Mouse (Mus musculus): ENCODE measurements at regions not wholly inside any gene's neighbourhood (a gene's known extent, or its start where the extent isn't known, plus 50 kb on each side); places are given as distances from the start of the nearest gene placed in this dataset.

DNA sequence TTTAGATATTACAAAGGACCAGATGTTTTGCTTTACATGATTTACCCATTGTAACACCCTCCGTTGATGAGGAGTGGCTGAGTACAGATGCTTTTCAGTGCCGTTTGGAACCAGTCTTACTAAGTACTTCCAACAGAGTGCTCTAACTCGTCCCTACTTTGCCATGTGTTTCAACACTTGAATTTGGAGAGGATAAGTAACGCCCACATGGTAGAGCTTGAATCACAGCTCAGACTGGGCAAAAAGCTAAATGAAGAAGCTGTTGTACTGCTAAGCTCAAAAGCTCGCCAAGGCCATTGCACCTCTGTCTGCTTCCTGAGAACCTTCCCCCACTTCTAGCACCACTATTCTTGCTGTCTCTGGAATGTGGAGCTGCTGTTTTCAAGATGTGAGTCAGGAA, 471.1 kb downstream of the Nfib start:
- no peak for DNase-seq (ENCODE audit: low spot score in 2 of 2)

DNA sequence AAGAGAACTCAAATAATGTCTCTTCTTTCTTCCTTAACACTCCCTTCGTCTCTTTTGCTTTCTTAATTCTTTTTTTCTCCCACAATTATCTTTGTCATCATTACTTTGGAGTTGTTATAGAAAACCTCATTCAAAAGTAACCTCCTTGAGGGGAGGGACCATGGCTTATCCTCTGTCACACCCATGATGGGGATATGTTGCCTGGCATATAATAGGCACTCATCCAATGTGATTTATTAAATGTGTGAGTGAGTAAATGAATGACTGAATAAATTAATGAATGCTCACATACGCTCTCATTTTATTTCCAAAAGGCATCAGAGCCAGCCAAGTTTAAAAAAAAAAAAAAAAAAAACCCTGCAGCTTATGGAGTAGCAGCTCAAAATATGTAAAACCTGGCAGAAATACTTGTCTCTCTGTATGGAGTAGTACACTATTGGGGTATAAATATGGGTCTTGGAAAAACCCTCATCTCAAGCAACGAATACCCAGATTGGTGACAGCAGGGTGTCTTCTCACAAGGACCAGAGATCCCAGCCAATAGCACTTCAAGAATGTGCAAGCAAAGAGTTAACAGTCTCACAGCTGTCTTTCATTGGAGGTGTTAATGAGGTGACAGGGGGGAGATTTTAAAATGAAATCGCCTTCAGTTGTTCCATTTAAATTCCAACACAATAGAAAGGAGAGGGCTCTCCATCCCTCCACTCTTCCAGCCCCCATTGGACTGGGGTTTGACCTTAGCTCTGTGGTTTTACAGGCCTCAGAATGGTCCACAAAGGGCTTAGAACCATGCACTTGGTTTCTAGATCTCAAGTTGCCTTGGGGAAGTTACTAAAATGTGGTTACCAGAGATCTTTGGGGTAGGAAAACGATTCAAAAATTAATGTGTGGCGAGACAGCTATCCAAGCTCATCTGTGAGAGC, 479.1 kb downstream of the Nfib start:
- no peak for DNase-seq (ENCODE audit: low spot score in 2 of 2)

DNA sequence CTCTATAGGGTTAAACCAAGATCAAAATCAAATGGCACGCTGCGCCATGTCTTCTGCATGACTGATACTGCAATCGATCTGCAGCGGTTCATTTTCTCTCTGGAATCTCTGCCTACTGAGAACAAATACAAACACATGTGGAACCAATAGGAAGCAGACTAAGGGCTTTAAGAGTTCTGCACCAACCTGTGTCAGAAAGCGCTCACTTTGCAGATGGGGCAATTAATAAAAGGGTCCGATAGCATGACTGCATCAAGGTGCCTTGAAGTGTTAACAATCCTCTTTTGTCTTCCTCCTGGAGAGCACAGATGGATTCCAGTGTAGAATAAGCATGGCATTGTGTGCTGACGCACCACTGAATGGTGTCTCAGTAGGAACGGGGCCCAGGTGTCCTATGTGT, 484.8 kb downstream of the Nfib start:
- DNase-seq (ENCODE audit: low spot score in 2 of 2), result no peak

- DNase-seq (ENCODE audit: low spot score in 2 of 2), result no peak
Measured at GRCm38 (mm10) chr4:82220120-82220714, 485.3 kb downstream of the Nfib start.

DNA sequence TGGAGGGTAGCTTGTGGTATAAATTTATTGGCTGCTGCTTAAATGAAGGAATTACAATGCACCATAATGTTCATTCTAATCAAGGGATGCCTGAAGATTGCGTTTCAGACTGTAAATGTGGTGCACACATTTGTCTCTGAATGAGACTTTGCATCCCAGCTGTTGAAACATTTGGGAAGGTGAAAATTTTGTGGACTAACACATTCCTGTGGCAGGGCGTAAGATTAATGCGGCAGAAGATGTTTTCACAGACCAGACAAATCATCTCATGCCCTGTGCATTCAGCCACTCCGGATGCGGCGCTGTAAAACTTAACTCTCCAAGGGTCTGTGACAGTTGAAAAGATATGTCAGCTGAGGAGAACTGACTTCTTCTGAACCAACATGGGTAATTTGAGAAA, 486.9 kb downstream of the Nfib start:
- DNase-seq (ENCODE audit: low spot score in 2 of 2), result no peak

DNA sequence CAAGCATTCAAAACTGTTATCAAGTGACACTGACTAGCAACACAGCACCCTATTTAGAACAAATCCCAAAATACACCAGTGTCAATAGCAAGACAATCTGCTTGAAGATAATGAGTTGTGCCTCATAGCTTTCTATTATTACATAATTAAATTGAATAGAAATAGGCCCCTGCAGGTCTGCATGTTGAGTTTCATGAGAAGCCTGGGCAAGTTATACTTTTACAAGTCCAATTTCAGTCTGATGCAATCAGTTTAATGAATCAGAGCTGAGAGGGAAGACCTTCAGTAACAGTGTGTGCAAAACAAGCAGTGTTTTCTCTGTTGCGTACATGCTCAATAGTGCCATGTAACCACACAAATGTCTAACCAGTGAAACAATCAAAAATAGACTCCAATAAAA, 498.5 kb downstream of the Nfib start:
- no peak for DNase-seq (ENCODE audit: low spot score in 2 of 2)

DNA sequence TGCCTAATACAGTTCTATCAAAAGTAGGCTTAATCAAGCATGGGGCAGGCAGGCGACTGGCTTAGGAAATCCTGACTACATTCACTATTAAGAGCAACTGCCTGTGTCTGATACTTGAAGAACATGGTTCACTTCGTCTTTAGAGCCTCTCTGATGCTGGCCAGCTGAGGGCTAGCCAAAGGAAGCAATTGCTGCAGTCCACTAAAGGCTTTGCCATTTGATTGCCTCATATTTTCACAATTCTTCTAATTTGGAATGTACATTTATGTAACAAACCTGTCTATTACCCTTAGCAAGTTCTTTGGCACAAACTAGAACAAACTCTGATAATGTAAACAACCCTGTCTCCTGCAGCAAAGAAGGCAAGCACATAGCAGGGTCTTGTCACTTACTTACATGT, 505.2 kb downstream of the Nfib start:
- DNase-seq (ENCODE audit: low spot score in 2 of 2), result no peak

DNA sequence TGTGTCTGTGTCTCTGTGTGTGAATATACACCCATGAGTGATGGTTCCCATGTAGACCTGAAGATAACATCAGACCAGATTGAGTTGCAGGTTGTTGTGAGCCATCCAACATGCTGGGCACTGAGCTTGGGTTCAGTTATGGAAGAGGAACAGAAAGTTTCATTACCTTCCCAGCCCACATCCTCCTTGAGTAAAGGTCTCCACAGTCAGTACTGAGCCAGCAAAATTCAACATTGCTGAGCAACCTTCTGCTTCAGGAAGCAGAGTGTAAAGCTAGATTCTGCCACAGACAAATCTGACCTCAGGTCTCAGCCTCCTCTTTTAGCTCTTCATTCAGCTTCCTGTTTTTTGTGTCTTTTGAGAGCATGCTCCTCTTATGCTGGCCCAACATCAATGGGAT, 506.4 kb downstream of the Nfib start:
- DNase-seq (ENCODE audit: low spot score in 2 of 2), result no peak

DNA sequence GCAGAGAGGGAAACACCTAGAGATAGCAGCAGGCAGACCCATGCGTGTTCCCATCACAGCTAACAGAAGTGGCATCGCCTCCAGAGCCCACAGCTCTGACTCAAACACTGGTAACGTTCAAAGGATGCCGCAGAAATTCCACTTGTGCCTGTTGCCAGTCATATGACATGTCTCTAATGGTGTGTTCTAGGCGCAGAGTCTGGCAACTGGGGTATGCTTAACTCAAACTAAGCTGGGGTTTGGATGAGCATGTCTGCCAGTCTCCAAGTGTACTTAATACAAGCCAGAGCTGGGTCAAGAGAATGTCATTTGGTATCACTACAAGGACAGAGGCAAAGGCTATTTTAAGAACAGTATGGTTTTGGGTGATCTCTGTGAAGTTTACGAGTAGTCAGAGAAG, 507.9 kb downstream of the Nfib start:
- no peak for DNase-seq (ENCODE audit: low spot score in 2 of 2)

- no peak for DNase-seq (ENCODE audit: low spot score in 2 of 2)
Measured at GRCm38 (mm10) chr4:82196024-82196647, 509.4 kb downstream of the Nfib start.

- no peak for DNase-seq (ENCODE audit: low spot score in 2 of 2)
Measured at GRCm38 (mm10) chr4:82193905-82194304, 511.6 kb downstream of the Nfib start.

DNA sequence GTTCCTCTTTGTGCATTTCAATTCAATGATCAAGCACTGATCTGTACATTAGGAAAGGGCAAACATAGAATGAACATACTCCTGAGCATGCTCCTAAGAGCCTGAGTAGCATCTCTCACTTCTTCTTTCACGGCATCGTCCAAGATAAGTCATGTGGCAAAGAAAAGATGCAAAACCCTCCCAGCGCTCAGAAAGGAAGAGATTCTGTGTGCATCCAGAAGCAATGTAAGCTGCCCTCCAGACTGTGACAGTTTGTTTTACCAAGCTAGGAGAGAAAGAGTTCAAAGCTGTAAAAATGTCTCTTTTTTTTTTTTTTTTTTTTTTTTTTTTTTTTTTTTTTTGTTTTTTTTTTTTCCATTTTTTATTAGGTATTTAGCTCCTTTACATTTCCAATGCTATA, 518.7 kb downstream of the Nfib start:
- no peak for DNase-seq (ENCODE audit: low spot score in 2 of 2)

- no peak for DNase-seq (ENCODE audit: low spot score in 2 of 2)
Measured at GRCm38 (mm10) chr4:82183974-82184373, 521.6 kb downstream of the Nfib start.

GRCm38 (mm10) chr4:82178112-82178511, 527.4 kb downstream of the Nfib start:
- DNase-seq (ENCODE audit: low spot score in 2 of 2), result no peak

DNA sequence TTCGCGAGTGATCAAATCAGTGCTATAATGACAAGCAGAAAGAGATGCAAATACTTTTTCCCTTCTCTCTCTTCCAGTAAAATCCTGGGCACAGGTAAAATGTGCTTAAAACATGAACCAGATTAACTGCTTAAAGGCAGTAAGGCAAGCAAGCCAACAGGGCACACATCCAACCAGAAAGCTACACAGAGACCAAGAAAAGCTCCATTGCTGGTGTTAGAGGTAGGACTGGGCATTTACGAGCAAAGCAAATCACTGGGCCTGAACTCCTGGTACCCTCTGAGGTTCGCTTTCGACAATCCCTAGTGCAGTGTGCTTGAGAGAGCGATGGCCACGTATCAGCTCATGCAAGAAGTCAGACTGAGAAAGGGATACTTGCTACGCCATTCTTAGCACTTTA, 528.8 kb downstream of the Nfib start:
- DNase-seq (ENCODE audit: low spot score in 2 of 2), result no peak

GRCm38 (mm10) chr4:82173461-82174085, 532.0 kb downstream of the Nfib start:
- DNase-seq (ENCODE audit: low spot score in 2 of 2), result no peak

GRCm38 (mm10) chr4:82170930-82171329, 534.6 kb downstream of the Nfib start:
- no peak for DNase-seq (ENCODE audit: low spot score in 2 of 2)

DNA sequence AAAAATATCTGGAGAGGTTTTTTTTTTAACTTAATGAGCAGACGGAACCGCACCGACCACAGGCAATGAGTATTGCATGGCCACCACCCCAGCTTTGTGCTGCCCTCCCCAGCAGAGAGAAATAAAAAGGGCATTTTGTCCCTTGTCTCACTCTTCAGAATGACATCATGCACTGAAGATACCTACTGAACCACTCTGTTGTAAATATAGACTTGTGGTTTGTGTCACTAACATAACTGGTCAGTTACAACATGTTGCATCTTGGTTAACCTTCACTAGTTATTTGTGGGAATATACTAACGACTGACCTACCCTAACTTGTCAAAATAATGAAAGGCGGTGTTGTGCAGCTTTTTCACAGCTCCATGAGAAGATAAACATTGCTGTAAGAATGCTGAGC, 537.5 kb downstream of the Nfib start:
- no peak for DNase-seq (ENCODE audit: low spot score in 2 of 2)

- no peak for DNase-seq (ENCODE audit: low spot score in 2 of 2)
Measured at GRCm38 (mm10) chr4:82167396-82167795, 538.2 kb downstream of the Nfib start.

GRCm38 (mm10) chr4:82166826-82167225, 538.7 kb downstream of the Nfib start:
- no peak for DNase-seq (ENCODE audit: low spot score in 2 of 2)

GRCm38 (mm10) chr4:82166087-82166486, 539.5 kb downstream of the Nfib start:
- no peak for DNase-seq (ENCODE audit: low spot score in 2 of 2)

GRCm38 (mm10) chr4:82164058-82164457, 541.5 kb downstream of the Nfib start:
- DNase-seq (ENCODE audit: low spot score in 2 of 2), result no peak
